Mouse (Mus musculus): ENCODE measurements around the gene Fam151a.
"Not testable (repeated sequence)": the region's sequence is repeated elsewhere in the genome, so short reads cannot be mapped to it uniquely, and the experiment has no call there.

DNA sequence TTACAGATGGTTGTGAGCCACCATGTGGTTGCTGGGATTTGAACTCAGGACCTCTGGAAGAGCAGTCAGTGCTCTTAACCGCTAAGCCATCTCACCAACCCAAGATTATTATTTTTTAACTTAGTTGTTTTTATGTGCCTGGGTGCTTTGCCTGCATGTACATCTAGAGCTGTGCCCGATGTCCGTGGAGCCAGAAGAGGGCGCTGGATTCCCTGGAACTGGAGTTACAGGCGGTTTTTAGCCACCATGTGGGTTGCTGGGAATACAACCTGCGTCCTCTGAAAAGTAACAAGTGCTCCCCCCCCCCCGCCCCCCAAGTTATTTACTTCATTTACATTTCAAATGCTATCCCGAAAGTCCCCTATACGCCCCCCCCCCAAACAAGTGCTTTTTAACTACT lies 60.1 kb downstream of the Fam151a start:
- not testable (repeated sequence) for TF ChIP-seq EP300, CTCF (IDR thresholded peaks at IDR 0.05; ENCODE audit: low read depth)

Measured in liver, postnatal 0 days (tissue).